ENCODE assay signal across 16 mouse cellular contexts in genomic region chr9:29451232-29451631, GRCm38 (mm10).
"Had no signal": no experiment of that assay in that cellular context is flagged by ENCODE, and none has a peak within 500 bp of the region (broad histone marks: within the 10 kb centered on the region; RNA-seq: fewer than 3 reads in every experiment).

No protein-coding gene starts in this region.

- H3K4me2 ChIP-seq: lung, embryonic 15.5 days; midbrain, embryonic 11.5 days; midbrain, embryonic 13.5 days; midbrain, embryonic 15.5 days; neural tube, embryonic 12.5 days; stomach, embryonic 15.5 days had no signal

- H3K4me3 ChIP-seq: lung, embryonic 15.5 days; megakaryocyte, embryonic 14.5 days; midbrain, embryonic 13.5 days; midbrain, embryonic 15.5 days; neural tube, embryonic 12.5 days; stomach, embryonic 15.5 days had no signal

- H3K4me1 ChIP-seq: lung, embryonic 15.5 days; megakaryocyte, embryonic 14.5 days; midbrain, embryonic 13.5 days; midbrain, embryonic 15.5 days; neural tube, embryonic 12.5 days; stomach, embryonic 15.5 days had no signal

- H3K9ac ChIP-seq: lung, embryonic 15.5 days; midbrain, embryonic 13.5 days; midbrain, embryonic 15.5 days; neural tube, embryonic 12.5 days; stomach, embryonic 15.5 days had no signal

- H3K9me3 ChIP-seq: lung, embryonic 15.5 days; megakaryocyte, embryonic 14.5 days; midbrain, embryonic 13.5 days; midbrain, embryonic 15.5 days; neural tube, embryonic 12.5 days; stomach, embryonic 15.5 days had no signal

- H3K27me3 ChIP-seq: lung, embryonic 15.5 days; megakaryocyte, embryonic 14.5 days; midbrain, embryonic 13.5 days; midbrain, embryonic 15.5 days; neural tube, embryonic 12.5 days; stomach, embryonic 15.5 days had no signal

- H3K27ac ChIP-seq: lung, embryonic 15.5 days; macrophage; midbrain, embryonic 13.5 days; midbrain, embryonic 15.5 days; neural tube, embryonic 12.5 days; stomach, embryonic 15.5 days; stomach, postnatal 0 days had no signal

- H3K36me3 ChIP-seq: lung, embryonic 15.5 days; midbrain, embryonic 13.5 days; midbrain, embryonic 15.5 days; neural tube, embryonic 12.5 days; stomach, embryonic 15.5 days had no signal

- DNase-seq: lung, postnatal 14 days; lung, postnatal 36 days; right cerebral cortex, postnatal 14 days; thymus, adult 2 months; thymus, postnatal 25 days; thymus, postnatal 4 days had no signal

- ATAC-seq: lung, postnatal 0 days; midbrain, embryonic 13.5 days; midbrain, embryonic 15.5 days had no signal
